Mouse (Mus musculus) liver, adult 10 weeks (tissue): ENCODE measurements around the gene Gm26558. TPM values are rescaled to one million over a fixed set of nuclear protein-coding genes. Genes with fewer than 3 reads are reported as not detected.

Source experiments
- polyA plus RNA-seq: library from polyadenylated mRNA; stranded (reverse); fragments of 350-450 nt; fragmentation: Illumina TruSeq; extraction: RNeasy Lipid Tissue Mini Kit (QIAGEN cat#74804); gene quantifications from one replicate; pipeline ENCODE4 v1.2.3, GENCODE M21; 2014; ENCODE audit warnings: low read depth, low replicate concordance

The Gm26558 gene
- not detected for polyA plus RNA-seq

GRCm38 (mm10) chr2:70661715-70662495, at the start of gene Gm26558:
Gm26558 (minus strand) TSS chr2:70662108.

GRCm38 (mm10) chr2:70660887-70661714, 807 bp downstream of the Gm26558 start, which contains the start of gene Gorasp2:
Gorasp2 (plus strand) TSS chr2:70661576.

Other genes starting within 250 kb of the Gm26558 start
- gene Sp5, start 187.2 kb downstream of the Gm26558 start, polyA plus RNA-seq, result not detected
- gene Erich2, start 153.3 kb downstream of the Gm26558 start, polyA plus RNA-seq, result not detected
- gene Gad1, start 109.0 kb downstream of the Gm26558 start, polyA plus RNA-seq, result not detected
- gene Gorasp2, start 532 bp downstream of the Gm26558 start, polyA plus RNA-seq, result 61.8 TPM
- gene Tlk1, start 163.6 kb upstream of the Gm26558 start, polyA plus RNA-seq, result 55.3 TPM